Mouse (Mus musculus) left cerebral cortex, postnatal 4 days (tissue): ENCODE results near the gene Irf1. TPM values are rescaled to one million over a fixed set of nuclear protein-coding genes. Genes with fewer than 3 reads are reported as not detected.

ENCODE experiments used
- DNase-seq: peaks from one replicate; pipeline ENCODE4 v3.0.0-alpha.2; 2022
- intact Hi-C: fragments of 180-260 bp; cut with DNase I; formaldehyde crosslinking; loops from one replicate; pipeline ENCODE4 v1.15.1; 2025
- total RNA-seq, 2 experiments: library from RNA; stranded (reverse); gene quantifications; 2 replicates each; pipeline ENCODE4 v1.2.3; 2021

Gene Irf1
- total RNA-seq, 2 experiments from 2014 or later, result 2.9 to 4.2 TPM

GRCm38 (mm10) chr11:53759545-53760406 is 10.0 kb upstream of the Irf1 start:
- intact Hi-C loops, result no loop called here
- no peak for DNase-seq

- no peak for DNase-seq
- intact Hi-C loops, result no loop called here
Measured at GRCm38 (mm10) chr11:53761284-53761683, 8.5 kb upstream of the Irf1 start.

DNA sequence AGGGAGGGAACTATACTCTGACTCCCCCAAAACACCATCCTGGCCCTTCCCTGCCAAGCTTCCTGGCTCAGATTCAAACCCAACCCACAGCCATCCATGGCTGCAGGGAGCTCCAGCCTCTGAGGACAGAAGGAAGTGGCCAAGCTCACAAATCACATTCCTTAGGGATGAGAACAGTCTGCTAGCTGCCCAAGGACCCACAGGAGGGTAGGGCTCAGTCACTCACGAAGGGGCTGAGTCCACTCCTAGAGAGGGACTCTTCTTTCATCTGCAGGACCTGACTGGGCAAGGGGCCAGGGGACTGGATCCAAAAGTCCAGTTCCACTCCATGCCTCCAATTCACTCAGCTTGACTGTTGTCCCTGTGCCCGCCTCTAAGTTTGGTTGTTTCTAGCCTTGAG is 8.0 kb upstream of the Irf1 start:
- intact Hi-C loops, result no loop called here

GRCm38 (mm10) chr11:53762426-53762825 is 7.4 kb upstream of the Irf1 start:
- DNase-seq, result no peak
- intact Hi-C loops, result no loop called here

More for the DNA sequence above, 8.0 kb upstream of the Irf1 start:
- DNase-seq, result peak; percentile 79

DNA sequence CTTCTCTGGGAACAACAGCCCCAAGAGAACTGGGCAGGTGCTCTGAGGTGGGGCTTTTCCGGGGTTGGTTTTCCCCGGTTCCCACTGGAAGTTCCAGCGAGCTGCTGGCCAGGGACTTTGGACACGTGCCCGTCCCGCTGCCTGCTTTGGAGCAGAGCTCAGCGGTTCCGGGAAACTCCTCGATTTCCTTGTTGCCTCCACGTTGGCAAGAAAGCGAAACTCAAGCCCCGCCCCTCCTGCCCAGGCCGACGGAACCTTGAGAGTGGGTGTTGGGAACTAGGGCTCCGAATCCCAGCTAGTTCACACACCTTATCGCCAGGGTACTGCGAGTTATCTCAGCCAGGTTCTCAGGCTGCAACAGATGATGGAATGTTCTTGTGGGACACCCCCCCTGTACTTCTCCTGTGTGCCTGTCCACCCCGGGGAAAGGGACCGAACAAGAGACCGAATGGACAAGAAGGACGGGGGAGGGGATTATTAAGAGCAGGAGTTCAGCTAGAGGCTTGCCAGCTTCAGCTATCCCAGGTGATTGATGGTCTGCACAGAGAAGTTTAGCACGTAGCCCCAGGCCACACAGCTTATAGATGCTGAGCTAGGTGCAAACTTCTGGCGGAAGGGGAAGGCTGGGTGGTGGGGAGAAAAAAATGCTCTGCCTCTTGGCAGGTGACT is 6.9 kb upstream of the Irf1 start:
- peak; percentile 62 for DNase-seq
- intact Hi-C loops, result no loop called here

DNA sequence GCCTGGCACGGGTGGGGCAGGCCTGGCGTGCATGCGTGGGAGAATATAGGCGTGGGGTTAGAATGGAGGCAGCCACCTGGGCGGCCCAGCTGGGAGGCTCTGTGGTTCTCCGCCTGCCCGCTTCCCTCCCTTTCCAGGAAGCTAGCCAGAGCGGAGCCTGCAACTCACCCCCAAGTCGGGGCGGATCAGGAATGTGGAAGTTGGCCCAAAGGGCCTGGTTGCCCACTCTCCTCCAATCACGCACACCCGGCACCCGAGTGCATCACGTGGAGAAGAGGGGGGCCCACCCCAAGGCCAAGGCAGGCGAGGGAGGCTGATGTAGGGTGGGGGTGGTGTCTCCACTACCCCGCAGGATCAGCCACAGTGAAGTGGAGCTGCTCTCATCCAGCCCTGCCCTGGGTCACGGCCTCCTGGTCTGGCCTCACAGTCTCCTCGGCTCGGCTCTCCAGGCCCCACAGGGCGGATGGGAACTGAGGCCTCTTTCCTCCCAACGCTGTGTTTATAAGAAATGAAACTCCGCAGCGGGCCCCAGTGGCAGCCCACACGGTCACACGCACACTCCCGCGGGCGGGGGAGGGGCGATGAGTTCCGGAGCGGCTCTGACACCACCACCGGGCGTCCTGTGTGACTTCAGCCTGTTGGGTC is 6.2 kb upstream of the Irf1 start:
- intact Hi-C loops, result no loop called here
- peak; percentile 75 for DNase-seq

DNA sequence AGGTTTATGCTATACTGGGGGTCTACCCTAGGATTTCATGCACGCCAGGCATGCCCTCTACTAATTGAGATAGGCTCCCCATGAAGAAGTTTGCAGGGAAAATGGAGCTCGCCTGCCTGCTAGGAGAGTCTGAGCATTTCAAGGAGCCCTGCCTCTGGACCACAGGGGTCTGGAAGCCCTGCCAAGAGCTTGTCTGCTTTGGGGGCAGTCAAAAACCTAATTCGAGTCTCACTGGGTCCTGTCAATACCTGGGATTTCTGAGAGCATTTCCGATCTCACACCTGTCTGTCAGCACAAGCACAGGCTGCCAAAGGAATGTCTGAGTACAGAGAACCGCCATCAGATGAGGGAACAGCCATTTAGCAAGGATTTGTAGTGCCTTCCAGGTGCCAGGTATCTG is 5.2 kb upstream of the Irf1 start:
- intact Hi-C loops, result no loop called here
- DNase-seq, result no peak

- DNase-seq, result no peak
- intact Hi-C loops, result no loop called here
Measured at GRCm38 (mm10) chr11:53768422-53769184, 1.2 kb upstream of the Irf1 start.

DNA sequence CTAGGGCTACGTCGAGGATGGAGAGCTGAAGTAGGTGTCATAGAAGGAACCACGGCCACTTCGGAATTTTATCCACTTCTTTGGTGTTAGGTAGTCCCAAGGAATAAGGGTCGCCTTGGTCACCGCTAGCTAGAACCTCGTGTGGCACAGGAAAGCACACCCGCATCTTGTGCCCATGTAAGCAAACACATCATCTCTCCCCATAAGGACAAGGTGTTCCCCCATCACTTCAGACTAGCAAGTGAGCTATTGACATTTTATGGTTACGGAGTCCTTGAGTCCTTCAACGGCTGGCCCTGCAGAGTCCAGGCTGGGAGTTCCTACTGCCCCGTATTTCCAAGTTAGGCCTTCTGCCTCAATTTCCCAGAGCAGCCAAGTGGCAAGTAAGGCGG is 633 bp upstream of the Irf1 start:
- DNase-seq, result no peak
- intact Hi-C loops, result no loop called here

DNA sequence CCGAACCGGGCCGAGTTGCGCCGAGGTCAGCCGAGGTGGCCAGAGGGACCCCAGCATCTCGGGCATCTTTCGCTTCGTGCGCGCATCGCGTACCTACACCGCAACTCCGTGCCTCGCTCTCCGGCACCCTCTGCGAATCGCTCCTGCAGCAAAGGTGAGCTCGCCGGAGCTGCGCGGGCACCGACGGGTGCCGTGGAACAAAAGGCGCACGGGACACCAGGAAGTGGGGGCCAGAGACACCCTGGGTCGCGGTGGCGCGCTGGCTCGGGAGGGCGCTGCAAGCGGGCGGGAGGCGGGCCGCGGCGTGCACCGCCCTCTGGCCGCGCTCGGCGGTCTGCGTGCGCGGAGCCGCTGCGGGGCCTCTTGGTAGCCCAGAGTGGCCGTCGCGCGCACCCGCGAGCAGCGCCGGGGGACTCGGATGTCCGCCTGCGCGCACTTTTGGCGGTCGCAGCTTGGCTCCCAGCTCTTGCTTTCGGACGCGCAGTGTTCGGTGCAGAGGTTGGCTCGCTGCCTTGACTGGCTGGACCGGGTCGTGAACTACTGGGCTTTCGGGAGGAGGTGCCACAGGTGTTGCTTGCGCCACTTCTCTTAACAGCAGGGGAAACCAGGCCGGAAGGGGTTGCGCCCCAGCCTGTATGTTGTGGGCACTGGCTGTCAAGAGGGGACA is 444 bp downstream of the Irf1 start:
- intact Hi-C loops, result no loop called here
- DNase-seq, result peak; percentile 54

GRCm38 (mm10) chr11:53771001-53771744 is 1.4 kb downstream of the Irf1 start:
- no peak for DNase-seq
- intact Hi-C loops, result no loop called here

DNA sequence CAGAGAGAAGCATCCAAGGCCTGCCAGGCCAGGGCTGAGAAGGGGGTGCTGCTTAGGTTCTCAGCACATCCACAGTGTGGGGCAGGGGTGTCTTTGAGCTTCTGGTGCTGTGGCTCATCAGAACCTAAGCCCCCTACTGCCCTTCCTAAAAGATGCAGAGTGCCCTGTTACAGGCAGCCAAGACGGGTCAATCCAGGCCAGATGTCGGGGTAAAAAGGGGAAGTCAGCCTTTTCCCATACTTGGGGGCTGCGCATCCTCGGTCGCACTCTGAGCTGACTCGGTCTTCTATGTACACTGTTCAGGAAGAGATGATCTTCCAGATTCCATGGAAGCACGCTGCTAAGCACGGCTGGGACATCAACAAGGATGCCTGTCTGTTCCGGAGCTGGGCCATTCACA is 2.7 kb downstream of the Irf1 start:
- intact Hi-C loops, result no loop called here
- no peak for DNase-seq

DNA sequence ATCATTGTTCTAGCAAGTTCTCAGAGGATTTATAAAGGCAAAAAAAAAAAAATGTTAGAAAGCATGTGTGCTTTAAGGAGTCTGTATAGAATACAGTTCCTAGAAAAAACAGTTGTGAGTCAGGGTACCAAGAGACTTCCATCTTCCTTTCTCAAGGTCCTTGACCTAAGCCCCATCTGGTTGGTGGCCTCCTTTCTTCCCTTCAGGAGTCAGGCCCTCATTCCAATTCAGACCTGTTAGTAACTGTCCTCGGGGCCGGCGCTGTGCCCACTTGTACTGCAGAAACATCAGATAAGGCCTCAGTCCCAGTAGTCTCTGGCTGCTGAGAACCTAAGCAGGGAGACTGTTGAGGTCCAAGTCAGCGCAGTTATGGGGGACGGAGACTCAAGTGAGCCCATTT is 3.3 kb downstream of the Irf1 start, which contains the start of gene Gm17334:
Gm17334 (minus strand) TSS at position 101 of the 400 bp plus-strand sequence.
- intact Hi-C loops, result no loop called here
- DNase-seq, result no peak

GRCm38 (mm10) chr11:53773641-53774360 is 4.0 kb downstream of the Irf1 start:
- no peak for DNase-seq
- intact Hi-C loops, result no loop called here

DNA sequence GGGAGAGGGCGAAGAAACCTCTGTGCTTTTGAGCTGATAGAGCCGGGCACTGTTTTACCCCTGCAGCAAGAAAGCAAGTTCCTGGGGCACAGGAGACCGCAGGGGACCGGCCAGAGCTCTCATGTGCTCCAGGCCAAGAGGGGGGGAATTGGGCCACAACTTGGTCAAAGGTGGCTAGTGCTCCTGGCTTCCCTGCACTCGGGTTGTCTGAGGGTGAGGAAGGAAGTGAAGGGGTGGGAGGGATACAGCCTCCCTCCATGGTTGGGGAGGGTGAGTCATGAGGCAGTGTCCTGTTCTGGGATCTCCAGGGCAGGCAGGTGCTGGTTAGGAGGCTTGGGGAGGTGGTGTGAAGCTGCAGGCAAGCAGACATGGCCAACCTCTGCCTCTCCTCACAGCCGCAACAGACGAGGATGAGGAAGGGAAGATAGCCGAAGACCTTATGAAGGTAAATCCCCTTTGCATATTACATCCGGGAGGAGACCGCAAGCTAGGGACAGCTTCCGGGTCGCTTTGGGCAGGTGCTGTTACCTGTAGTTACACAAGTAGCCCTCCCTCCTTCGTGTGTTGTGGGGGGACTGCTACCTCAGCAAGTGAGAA is 4.9 kb downstream of the Irf1 start:
- intact Hi-C loops, result no loop called here
- no peak for DNase-seq

DNA sequence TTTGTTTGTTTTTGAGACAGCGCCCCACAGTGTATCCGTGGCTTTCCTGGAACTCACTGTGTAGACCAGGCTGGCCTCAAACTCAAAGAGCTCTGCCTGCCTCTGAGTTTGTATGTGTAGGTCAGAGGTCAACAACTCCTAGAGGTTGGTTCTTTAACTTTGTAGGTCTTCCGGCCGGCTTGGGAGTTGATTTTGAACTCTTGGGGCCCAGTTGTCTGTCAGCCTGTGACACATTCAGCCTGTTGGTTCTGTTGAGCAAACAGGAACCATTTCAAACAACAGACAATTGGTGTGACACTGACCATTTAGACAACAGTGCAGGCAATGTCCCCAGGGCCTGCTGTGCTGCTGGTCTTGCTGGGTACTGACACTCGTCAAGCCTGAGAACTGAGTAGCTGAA is 7.9 kb downstream of the Irf1 start:
- DNase-seq, result no peak
- intact Hi-C loops, result no loop called here

- intact Hi-C loops, result no loop called here
- DNase-seq, result no peak
Measured at GRCm38 (mm10) chr11:53778455-53778854, 8.6 kb downstream of the Irf1 start.

GRCm38 (mm10) chr11:53779808-53780207 is 10.0 kb downstream of the Irf1 start:
- intact Hi-C loops, result no loop called here
- DNase-seq, result no peak

- no peak for DNase-seq
- intact Hi-C loops, result no loop called here
Measured at GRCm38 (mm10) chr11:53780262-53780661, 10.4 kb downstream of the Irf1 start.
